Mouse (Mus musculus) intestine, embryonic 16.5 days (tissue): ENCODE data around the gene Mgea5. TPM values are rescaled to one million over a fixed set of nuclear protein-coding genes. Genes with fewer than 3 reads are reported as not detected.
A peak's percentile ranks its signal among the peaks of the same experiment; 100 is the strongest.

Experiments
- ATAC-seq: fragments of 200-750 bp; cut with Nextera tagmentation; 2 replicates; pipeline ENCODE4 v1.8.0; 2017; ENCODE audit warnings: moderate TSS enrichment, moderate library complexity
- H3K27ac ChIP-seq: fragments of 300-500 bp; sonication (generic); 2 replicates; pipeline ENCODE4 v1.5.1; 2014; ENCODE audit warnings: mild to moderate bottlenecking, low read length
- H3K27me3 ChIP-seq: fragments of 300-500 bp; sonication (generic); replicated peaks from 2 replicates; pipeline ENCODE4 v1.6.1; 2014; ENCODE audit warnings: low read length, control low read depth, mixed read lengths; ENCODE audit not compliant: control insufficient read depth, insufficient read depth
- H3K36me3 ChIP-seq: fragments of 300-500 bp; sonication (generic); 2 replicates; pipeline ENCODE4 v1.6.1; 2014; ENCODE audit warnings: low read length, control low read depth; ENCODE audit not compliant: control insufficient read depth, insufficient read depth
- H3K4me1 ChIP-seq: fragments of 300-500 bp; sonication (generic); 2 replicates; pipeline ENCODE4 v1.6.1; 2014; ENCODE audit warnings: low read length, control low read depth, mixed read lengths; ENCODE audit not compliant: control insufficient read depth, insufficient read depth
- H3K4me2 ChIP-seq: fragments of 300-500 bp; sonication (generic); 2 replicates; pipeline ENCODE4 v1.6.1; 2014; ENCODE audit warnings: low read depth, low read length, control low read depth
- H3K4me3 ChIP-seq: fragments of 300-500 bp; sonication (generic); 2 replicates; pipeline ENCODE4 v1.5.1; 2014; ENCODE audit warnings: mild to moderate bottlenecking, low read length
- H3K9ac ChIP-seq: fragments of 300-500 bp; sonication (generic); 2 replicates; pipeline ENCODE4 v1.6.1; 2014; ENCODE audit warnings: low read depth, low read length
- H3K9me3 ChIP-seq: fragments of 300-500 bp; sonication (generic); 2 replicates; pipeline ENCODE4 v1.6.1; 2016; ENCODE audit warnings: low read length, control low read depth; ENCODE audit not compliant: control insufficient read depth
- WGBS: fragments of 180-500 bp; shearing (Covaris S2); extraction: QIAGEN DNeasy Blood & Tissue Kit; methylation state at CpG from one replicate; pipeline ENCODE4 v1.1.7; 2014; 5-methylcytosine and 5-hydroxymethylcytosine counted together
- polyA plus RNA-seq: library from polyadenylated mRNA; unstranded; fragments of >200 nt; fragmentation: Nextera tagmentation; extraction: Ambion mirVana; gene quantifications from 2 replicates; pipeline ENCODE4 v1.2.1, GENCODE M21; 2015

Mgea5 gene
- polyA plus RNA-seq, 1 experiment from 2014 or later = 25.0 TPM

- Histone ChIP-seq H3K36me3 (no peaks in the 10 kb centered on the region), H3K4me1 (peaks cover 42% of the 10 kb centered on the region), H3K27me3 (peaks cover 51% of the 10 kb centered on the region), H3K27ac (no peak overlapping the region), H3K9ac (no peak overlapping the region), H3K4me3 (peak overlapping the region; percentile 3; the same call in 1 of the 2 replicates), H3K4me2 (peak overlapping the region; percentile 14), H3K9me3 (no peaks in the 10 kb centered on the region)
- 18% methylated on average over 29 of the region's 29 CpGs for WGBS
- peak; percentile 47 for ATAC-seq
These were observed 37.2 kb downstream of the Mgea5 start for GRCm38 (mm10) chr19:45746153-45747020.

GRCm38 (mm10) chr19:45745344-45746152, 38.1 kb downstream of the Mgea5 start:
- Histone ChIP-seq H3K4me2 (peak overlapping the region; percentile 14), H3K4me1 (peaks cover 42% of the 10 kb centered on the region), H3K27ac (no peak overlapping the region), H3K27me3 (peaks cover 58% of the 10 kb centered on the region), H3K36me3 (no peaks in the 10 kb centered on the region), H3K4me3 (peak overlapping the region; percentile 7; the same call in 1 of the 2 replicates), H3K9me3 (no peaks in the 10 kb centered on the region), H3K9ac (no peak overlapping the region; the same call in 1 of the 2 replicates)
- ATAC-seq = no peak
- 7% methylated on average over 32 of the region's 32 CpGs for WGBS

GRCm38 (mm10) chr19:45743619-45744018, 40.0 kb downstream of the Mgea5 start:
- Histone ChIP-seq H3K4me2 (no peak overlapping the region), H3K27me3 (peaks cover 75% of the 10 kb centered on the region), H3K4me1 (peaks cover 37% of the 10 kb centered on the region), H3K4me3 (no peak overlapping the region), H3K9me3 (no peaks in the 10 kb centered on the region), H3K9ac (no peak overlapping the region), H3K27ac (no peak overlapping the region), H3K36me3 (no peaks in the 10 kb centered on the region)
- WGBS = 29% methylated on average over 7 of the region's 7 CpGs
- ATAC-seq = no peak

- no peak for ATAC-seq
These were observed 40.6 kb downstream of the Mgea5 start for GRCm38 (mm10) chr19:45742984-45743575.

GRCm38 (mm10) chr19:45742218-45742983, 41.2 kb downstream of the Mgea5 start, which contains the start of gene Fgf8:
Fgf8 (minus strand) TSS chr19:45742915.
- WGBS = under 1% methylated on average over 53 of the region's 68 CpGs
- no peak within 1 kb of the TSS for H3K27ac ChIP-seq
- peak within 1 kb of the TSS; percentile 35; the same call in 1 of the 2 replicates for H3K9ac ChIP-seq
- no peaks in the 10 kb centered on the region for H3K36me3 ChIP-seq
- H3K9me3 ChIP-seq = no peaks in the 10 kb centered on the region
- peaks cover 30% of the 10 kb centered on the region for H3K4me1 ChIP-seq
- peak within 1 kb of the TSS; percentile 81 for H3K4me2 ChIP-seq
- peaks cover 86% of the 10 kb centered on the region for H3K27me3 ChIP-seq
- ATAC-seq = no peak
- H3K4me3 ChIP-seq = peak within 1 kb of the TSS; percentile 48

More at GRCm38 (mm10) chr19:45742984-45743575, 40.6 kb downstream of the Mgea5 start:
- Histone ChIP-seq H3K4me3 (peak overlapping the region; percentile 48), H3K27me3 (peaks cover 79% of the 10 kb centered on the region), H3K9ac (0 out of 2 replicates have a peak overlapping the region, but pooled peaks have one; percentile 35), H3K9me3 (no peaks in the 10 kb centered on the region), H3K36me3 (no peaks in the 10 kb centered on the region), H3K4me2 (peak overlapping the region; percentile 81), H3K27ac (no peak overlapping the region), H3K4me1 (peaks cover 31% of the 10 kb centered on the region)
- WGBS = 2% methylated on average over 26 of the region's 44 CpGs

- Histone ChIP-seq H3K4me1 (peaks cover 34% of the 10 kb centered on the region), H3K4me3 (peak overlapping the region; percentile 0; the same call in 1 of the 2 replicates), H3K4me2 (no peak overlapping the region), H3K27me3 (peaks cover 89% of the 10 kb centered on the region), H3K27ac (no peak overlapping the region), H3K36me3 (no peaks in the 10 kb centered on the region), H3K9ac (no peak overlapping the region), H3K9me3 (no peaks in the 10 kb centered on the region)
- WGBS = 4% methylated on average over 45 of the region's 45 CpGs
- ATAC-seq = no peak
These were observed 42.0 kb downstream of the Mgea5 start for GRCm38 (mm10) chr19:45741431-45742217.

GRCm38 (mm10) chr19:45740817-45741216, 42.8 kb downstream of the Mgea5 start:
- no peak for ATAC-seq
- Histone ChIP-seq H3K36me3 (no peaks in the 10 kb centered on the region), H3K9ac (no peak overlapping the region), H3K4me2 (no peak overlapping the region), H3K9me3 (no peaks in the 10 kb centered on the region), H3K4me3 (no peak overlapping the region), H3K27ac (no peak overlapping the region), H3K4me1 (peaks cover 27% of the 10 kb centered on the region), H3K27me3 (peaks cover 85% of the 10 kb centered on the region)
- WGBS = 8% methylated on average over 7 of the region's 7 CpGs

GRCm38 (mm10) chr19:45740233-45740632, 43.4 kb downstream of the Mgea5 start:
- no peak for ATAC-seq
- Histone ChIP-seq H3K4me3 (no peak overlapping the region), H3K4me1 (peaks cover 24% of the 10 kb centered on the region), H3K4me2 (no peak overlapping the region), H3K27me3 (peaks cover 80% of the 10 kb centered on the region), H3K36me3 (no peaks in the 10 kb centered on the region), H3K27ac (no peak overlapping the region), H3K9me3 (no peaks in the 10 kb centered on the region), H3K9ac (no peak overlapping the region)
- WGBS = 10% methylated on average over 13 of the region's 13 CpGs
